Mouse (Mus musculus) adrenal gland, postnatal 10 days (tissue): ENCODE measurements around the gene Ctse. TPM values are rescaled to one million over a fixed set of nuclear protein-coding genes. Genes with fewer than 3 reads are reported as not detected.

Experiments used
- DNase-seq: peaks from one replicate; pipeline ENCODE4 v3.0.0; 2021; ENCODE audit warnings: mixed read lengths
- total RNA-seq, 2 experiments: library from RNA; stranded (reverse); gene quantifications; 2 replicates each; pipeline ENCODE4 v1.2.3; 2021

Ctse gene
- total RNA-seq, 2 experiments from 2014 or later, result 9.9 to 21.1 TPM

DNA sequence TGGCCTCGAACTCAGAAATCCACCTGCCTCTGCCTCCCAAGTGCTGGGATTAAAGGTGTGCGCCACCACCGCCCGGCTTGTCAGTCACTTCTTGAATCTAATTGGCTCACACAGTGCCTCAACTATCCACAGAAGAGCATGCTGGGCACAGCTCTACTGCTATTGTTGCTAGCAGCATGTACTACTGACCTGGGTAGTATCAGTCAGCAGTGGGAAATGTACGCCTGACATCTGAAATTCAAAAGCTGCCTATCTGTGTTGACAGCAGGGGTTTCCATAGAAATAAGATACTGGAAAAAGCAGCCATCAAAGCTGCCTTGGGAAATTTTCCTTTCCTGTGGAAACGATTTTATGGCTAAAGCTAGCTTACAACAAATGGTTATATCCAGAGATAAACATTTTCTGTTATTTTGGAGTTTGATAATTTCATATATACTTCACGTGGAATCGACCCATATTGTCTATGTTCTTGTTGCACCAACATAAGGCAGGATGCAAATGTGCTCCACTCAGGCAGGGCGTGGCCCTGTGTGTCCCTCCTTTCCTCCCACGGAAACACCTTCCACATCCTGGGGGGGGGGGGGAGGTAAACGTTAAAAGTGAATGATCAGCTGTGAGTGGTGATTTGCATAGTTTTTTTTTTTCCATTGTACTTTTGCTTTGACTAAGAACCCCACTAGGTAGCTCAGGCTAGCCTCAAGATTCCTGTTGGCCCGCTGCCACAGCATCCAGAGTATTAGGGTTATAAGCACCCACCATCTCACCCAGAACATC, 14.8 kb downstream of the Ctse start:
- DNase-seq, result no peak

DNA sequence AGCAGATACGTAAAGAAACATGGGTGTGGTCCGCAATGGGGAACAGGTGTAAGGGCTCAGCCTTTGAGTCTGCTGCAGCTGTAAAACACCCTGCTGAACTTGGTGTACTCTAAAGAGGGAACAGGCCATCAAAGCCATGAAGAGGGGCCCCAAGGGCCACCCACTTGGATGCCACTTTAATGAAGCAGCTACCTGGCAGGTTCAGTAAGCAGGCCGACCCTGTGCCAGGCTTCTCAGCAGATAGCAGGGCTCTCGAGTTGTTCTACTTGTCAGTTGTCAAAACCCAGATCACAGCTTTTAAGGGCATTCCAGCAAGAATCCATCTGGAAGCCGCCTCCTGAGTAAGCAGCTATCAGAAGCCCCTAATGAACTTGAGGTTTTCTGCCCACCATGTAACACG, 17.5 kb downstream of the Ctse start:
- DNase-seq, result no peak

DNA sequence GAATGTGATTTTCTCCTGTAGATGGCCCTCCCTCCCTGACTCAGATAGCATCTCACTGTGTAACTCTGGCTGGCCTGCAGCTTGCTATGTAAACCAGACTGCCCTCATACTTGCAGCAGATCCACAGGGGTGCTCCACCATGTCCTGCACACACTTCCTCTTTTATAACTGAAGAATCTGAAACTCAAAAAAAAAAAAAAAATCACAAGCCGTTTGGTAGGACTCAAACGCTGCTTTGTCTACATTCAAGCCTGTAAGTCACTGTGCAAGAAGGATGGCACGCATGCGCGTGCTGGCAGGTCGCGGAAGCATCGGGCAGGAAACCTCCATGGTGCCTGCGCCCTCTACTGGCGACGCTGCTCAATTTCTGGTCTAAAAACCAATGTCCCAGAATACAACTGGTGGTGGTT, 19.8 kb downstream of the Ctse start:
- peak; percentile 93 for DNase-seq

DNA sequence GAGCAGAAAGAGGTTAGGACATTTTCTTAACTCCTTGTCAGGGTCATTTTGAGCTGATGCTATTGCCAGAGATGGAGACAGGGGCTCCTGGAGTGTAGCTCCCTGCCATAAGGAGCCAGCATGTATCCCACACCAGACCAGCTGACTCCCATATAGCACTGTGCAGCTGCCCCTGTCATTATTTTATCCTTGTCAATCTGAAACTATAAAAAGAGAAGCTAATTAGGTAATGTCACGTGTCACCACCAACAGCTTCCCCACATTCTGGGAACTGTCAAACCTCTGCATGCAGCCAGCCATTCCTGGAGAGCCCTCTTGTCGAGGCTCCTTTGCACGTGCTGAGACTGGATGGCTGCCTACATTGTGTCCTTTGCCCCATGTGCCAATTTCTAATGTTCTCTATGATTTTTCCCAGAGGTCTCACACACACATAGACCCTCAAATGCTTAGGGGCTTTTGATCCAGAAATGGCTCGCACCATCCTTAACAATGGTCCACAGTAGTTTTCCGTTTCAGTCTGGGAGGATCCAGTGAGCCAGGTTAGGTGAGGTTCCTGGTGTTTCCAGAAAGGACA, 21.5 kb downstream of the Ctse start:
- no peak for DNase-seq

DNA sequence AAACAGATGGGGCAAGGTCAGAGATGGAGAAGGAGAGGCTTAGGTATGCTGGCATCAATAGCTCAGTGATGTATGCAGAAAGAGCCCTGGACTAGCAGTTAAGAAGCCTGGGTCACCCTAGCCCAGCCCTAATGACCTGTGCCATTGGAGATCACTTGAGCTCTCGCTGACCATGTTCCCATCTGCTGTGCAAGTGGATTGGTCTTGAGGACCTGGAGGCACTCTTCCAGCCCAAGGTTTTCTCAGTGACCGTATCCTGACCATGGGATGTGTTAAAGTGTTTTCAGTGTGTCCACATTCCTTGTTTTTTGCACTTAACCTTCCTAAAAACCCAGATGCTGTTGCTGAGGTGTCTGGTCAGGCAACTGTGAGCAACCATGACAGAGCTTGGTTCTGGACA, 22.2 kb downstream of the Ctse start:
- no peak for DNase-seq

DNA sequence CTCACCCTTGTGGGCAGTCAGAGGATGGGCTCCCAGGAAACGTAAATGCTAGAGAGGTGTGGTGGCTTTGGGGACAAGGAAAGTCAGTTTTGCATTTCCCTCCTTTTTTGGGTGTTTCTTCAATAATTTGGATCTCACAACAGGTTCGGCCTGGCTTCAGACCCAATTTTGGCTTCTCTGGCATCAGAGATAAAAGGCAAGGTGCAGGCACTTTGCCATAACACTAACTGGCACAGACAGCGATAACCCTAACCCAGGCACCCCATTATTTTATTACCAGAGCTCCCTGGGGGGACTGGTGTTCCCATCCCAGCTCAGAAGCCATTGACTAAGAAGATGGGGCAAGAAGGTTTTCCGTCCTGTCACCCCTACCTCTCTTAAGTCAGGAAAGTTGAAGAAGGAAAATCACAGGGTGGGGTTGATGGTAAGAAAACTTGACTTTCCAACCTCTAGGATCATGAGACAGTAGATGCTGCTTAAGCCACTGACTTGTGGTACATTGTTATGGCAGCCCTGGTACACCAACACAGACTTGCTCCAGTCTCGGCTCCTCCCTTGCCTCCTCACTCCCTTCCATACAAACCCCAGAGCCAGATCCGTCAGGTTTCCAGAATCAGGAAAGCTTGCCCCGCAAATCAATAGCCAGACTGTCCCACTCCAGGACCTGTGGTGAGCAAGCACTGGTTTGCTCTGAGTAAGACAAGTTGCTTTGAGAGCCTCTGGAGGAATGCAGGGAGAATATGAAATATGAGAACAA, 22.8 kb downstream of the Ctse start:
- DNase-seq, result no peak

DNA sequence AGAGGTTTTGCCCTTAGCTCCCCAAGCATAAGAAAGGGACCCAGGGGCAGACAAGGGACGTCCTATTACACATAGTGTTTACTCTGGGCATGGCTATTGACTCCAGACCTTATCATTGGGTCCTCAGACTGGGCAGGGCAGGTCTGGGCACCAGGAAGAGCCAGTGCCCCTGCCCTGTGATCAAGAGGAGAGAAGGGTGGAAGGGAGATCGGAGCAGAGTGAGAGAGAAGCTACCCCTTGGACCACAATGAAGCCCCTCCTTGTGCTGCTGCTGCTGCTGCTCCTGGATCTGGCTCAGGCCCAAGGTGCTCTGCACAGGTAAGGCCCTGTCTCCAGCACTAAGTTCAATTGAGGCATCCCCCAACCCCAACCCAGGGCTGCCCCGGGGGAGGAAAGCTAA, 23.6 kb downstream of the Ctse start:
- DNase-seq, result no peak

DNA sequence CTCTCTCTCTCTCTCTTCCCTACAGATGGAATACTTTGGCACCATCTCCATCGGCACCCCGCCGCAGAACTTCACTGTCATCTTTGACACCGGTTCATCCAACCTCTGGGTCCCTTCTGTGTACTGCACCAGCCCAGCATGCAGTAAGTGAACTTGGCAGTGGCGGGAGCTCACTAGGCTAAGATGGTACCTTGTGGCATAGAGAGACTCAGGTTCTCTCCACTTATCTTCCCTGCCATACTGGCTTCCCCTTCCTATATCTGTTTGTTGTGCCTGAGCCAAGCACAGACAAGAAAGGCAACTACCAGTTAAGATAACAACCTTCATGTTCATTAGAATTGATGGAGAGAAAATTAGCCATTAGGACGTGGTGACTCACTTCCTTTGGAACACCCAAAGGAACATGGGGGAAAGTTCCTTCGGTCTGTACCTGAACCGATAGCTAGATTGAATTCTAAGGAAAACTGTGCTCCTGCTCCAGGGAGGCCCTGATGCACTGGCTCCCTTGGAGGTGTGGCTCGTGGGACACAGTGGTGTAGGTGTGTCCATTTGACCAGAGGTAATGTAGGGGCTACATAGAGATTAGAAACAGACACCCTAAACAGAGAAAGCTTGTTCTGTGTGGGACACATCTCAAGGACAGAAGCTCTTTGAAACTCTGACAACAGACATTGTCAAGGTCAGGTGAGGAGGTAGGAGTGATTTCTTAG, 25.3 kb downstream of the Ctse start:
- DNase-seq, result no peak

DNA sequence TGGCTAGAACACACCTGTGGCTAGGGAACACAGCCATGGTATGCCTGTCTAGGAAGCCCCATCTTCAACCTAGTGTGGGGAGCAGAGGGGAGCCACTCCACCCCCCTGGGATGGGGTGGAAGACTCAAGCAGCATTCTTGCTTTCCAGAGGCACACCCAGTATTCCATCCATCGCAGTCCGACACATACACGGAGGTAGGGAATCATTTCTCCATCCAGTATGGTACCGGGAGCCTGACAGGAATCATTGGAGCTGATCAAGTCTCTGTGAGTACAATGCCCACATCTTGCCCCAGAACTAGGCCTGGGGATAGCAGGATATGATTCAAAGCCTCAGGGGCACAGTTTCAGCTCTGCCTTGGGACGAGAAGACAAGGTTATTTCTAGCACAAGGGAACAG, 26.0 kb downstream of the Ctse start:
- no peak for DNase-seq

DNA sequence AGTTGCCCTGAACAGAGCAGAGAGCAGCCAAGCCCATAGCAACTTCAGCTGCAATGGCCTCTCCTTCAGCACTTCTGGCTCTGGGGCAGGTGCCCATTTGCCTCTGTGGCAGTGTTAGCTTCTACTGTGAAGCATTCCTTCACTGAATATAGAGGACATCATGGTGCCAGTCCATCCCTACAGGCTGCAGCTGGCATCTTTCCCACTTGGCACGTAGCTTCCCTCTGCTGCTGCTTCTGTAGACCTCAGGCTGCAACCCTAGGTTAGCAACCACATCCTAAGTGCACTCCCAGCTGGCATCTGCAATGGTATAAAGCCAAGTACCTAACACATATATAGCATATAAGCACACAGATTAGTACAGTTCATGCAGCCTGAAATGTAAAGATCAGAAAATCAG, 27.8 kb downstream of the Ctse start:
- DNase-seq, result peak; percentile 26

DNA sequence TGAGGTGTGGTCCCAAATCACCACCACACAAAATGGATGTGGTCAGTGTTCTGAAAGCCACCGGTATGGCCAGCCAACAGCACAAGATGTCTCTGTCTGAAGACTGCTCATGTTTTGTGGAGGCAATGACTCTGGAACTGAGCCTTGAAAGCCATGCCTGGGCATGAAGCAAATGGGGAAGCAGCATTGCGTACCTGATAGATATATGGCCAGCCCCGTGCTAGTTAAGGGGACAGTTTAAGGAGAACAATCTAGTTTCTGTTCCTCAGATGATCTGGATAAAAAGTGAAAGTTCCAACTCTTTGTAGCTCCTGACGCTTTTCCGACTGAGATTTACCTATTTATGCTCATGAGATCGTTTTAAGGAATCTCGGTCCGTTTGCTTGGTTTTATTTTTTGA, 33.0 kb downstream of the Ctse start:
- DNase-seq, result no peak

DNA sequence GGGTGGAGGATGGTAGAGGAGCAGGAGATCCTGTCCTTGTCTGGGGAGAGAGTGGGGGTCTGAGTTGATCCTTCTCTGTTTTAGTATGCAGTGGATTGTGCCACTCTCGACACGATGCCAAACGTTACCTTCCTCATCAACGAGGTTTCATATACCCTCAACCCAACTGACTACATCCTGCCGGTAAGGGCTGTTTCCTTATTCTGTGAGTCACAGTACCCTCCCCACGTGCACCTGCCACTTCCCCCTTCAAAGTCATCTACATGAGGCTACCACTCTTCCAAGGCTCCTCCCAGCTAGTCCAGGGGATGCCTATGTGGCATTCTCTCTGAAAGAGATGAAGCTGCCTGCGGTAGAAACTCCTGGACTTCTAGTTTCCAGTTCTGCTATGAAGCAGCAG, 34.3 kb downstream of the Ctse start:
- DNase-seq, result no peak

DNA sequence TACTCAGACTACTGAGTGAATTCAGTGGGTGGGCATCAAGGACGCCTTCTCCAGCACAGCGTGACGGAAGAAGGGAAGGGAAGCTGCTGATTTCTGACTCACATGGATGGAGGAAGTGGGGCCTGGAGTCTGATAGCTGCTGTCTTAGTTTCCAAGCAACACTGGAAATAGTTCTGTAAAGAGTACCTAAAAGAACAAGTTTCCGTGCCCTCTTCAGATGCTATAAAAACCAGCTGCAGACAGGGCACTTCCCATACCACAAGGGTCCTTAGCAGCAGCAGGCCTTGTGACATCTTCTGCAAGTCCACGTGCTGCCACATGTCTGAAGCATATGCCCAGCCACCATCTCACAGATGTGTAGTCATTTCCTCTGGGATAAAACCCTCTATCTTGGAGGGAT, 41.5 kb downstream of the Ctse start:
- DNase-seq, result no peak

DNA sequence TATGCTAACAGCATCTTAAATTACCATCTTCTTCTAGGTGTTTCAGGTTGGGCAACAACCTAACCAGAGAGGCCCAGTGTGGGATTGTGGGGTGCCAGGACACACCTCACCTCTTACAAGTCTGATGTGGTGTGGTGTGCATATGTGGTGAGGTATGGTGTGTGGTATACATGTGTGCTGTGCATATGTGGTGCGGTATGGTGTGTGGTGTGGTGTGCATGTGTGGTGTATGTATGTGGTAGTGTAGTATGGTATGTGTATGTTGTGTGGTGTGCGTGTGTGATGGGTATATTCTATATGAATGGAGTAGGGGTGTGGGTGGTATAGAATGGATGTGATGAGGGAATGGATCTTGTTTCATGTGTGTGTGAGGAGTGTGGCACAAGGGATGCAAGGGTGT, 49.6 kb downstream of the Ctse start:
- no peak for DNase-seq

DNA sequence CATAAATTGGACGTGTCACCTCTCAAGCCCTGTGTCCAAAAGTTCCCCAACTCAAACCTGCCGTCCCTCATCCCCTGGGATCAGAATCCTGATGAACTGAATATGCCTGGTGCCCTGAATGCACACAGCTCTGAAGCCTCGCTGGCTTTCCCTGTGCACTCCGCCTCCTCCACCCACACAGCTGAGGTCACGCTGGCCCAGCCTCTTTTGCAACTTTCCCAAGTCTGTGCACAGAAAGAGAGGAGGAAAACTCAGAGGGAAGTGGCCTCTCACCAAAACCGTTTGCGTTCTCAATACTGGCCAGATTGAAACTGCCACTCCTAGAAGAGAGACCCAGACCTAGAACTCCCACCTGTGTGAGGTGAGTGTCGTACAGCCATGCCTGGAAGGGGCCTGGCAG, 50.4 kb downstream of the Ctse start, which contains the start of gene Rab7b:
Gene Rab7b (plus strand): TSS at position 221 of the 400 bp plus-strand sequence.
- DNase-seq, result peak; percentile 78

DNA sequence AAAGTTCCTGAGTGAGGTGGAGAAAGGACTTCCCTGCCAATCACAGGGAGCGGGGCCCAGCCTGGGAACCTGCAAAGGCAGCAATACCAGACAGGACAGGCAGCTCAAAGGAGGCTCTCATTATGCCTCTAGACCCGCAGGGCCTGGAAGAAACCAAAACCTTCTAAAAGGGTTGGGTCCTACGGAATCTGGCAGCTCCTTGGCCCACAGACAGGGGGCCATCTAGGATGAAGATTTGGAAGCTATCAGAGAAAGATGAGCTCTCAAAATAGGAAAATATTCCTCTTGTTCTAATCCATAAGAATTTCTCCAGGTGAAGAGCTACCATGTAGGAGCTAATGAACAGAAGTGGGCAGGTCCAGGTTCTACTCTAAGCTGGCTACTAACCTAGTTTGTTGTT, 50.9 kb downstream of the Ctse start:
- DNase-seq, result no peak

DNA sequence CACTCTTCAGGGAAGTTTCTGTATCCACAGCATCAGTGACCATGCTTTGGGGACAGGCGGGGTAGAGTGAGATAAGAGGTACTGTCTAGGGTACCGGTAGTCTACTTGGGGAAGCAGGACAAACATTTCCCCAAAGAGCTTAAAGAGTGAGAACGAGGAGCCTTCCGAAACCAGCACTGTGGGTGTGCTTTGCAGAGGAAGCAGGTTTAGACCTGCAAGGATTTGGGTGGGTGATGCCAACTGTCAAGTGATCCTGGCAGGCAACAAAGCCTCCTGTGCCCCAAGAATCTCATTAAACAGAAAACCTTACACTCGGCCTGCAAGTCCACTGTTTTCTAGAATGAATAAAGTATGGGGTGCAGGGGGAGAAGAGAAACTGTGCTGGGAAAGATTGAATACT, 51.8 kb downstream of the Ctse start:
- no peak for DNase-seq

DNA sequence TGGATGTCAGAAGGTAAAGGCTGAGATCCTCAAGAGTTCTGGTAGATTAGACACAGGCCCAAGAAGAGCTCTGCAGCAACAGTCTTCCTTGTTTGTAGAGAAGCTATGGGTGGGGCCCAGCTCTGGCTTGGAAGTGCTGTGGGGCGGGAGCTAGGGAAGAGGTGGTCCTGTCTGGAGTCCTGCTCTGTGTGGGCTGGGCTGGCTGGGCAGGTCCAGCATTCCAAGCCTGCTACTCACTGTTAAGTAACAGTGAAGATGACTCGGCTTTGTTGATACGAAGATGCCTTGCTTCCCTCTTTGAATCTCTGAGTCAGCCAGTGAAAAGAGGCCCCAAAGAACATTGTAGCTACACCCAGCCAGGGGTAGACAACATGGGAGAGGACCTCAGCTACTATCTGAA, 52.3 kb downstream of the Ctse start:
- peak; percentile 45 for DNase-seq

DNA sequence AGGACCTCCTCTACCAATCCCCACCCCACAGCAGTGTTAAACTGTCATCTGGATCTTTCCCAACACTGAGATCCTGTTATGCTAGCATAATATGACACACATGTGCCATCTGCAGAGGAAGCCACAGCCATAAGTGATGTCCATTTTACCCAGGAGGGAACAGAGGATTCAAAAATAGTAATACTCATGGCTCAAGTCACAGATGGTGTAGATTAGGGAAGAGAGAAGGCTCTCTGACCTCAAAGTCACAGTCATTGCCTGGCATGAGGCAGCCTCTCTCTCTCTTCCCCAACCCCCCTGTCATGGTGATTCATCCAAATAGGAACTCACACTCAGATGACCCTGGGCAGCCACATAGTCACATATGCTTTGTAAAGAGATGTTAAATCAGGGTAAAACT, 53.2 kb downstream of the Ctse start:
- peak; percentile 62 for DNase-seq

DNA sequence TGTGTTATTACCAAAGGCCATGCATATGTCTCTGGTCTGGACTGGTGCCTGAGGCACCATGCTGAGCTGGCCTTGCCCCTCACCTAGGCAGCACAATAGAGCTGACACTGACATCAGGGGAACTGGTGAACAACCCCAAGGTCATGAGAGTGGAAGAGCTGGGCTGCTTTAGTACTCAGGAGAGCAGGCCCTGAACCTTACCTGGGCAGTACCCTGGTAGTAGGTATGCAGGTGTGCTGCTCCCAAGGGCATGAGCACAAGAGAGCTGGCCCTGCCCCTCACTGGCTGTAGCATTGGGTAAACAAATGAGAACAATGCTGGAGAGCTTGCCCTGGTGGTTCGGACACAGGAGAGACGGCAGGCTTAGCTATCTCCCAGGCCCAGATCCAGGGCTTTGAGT, 57.2 kb downstream of the Ctse start:
- DNase-seq, result no peak

DNA sequence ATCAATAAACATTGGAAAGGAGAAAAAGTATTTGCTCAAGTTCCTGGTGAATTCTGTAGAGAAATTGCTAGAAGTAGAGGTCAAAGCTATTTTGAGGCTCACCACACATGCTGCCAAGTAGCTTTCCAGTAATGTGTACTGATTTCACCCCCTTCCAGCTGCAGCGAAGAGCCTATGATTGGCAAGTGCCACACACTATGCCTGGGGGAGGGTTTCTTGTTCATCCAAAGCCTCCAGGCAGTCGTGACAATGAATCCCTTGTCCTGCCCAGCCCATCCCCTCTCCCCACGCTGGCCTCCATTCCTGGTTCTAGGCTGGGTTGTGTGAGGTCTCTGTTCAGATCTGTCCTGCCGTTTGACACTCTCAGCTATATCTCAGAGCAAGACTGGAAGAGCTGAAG, 58.2 kb downstream of the Ctse start:
- DNase-seq, result no peak

DNA sequence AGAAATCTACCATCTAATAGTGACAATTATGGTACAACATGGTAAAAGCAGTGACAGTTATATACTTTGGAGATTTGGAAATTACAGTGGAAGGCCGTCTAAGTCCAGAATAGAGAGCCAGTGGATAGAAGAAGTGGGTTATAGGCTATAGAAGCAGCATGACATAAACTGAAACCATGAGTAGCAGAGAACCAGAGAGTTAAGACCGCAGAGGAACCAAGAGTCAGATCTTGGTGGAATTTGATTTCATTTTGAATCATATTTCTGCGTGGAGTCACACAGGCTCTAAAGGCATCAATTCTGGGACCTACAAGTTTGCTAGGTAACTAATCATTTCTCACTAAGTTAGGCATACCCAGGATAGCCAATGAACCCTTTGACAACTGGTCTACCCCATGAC, 60.7 kb downstream of the Ctse start:
- DNase-seq, result no peak

DNA sequence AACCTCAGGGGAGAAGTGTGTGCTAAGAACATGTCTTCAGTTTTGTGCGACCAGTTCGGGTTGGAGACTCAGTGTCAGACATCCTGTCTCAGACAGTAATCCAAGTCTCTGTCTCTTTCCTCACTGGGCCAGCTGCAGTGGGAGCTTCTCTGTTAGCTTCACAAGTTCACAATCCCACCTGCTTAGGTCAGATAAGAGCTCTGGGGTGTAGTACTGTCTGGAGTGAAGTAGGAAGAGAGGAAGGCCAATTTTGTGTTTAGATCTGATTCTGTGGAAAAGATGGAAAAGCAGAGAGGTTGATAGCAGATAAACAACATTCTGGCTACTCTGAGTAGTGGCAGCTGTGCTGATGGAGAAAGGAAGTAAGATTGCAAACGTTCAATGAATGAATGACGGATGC, 61.5 kb downstream of the Ctse start:
- no peak for DNase-seq
